Mouse (Mus musculus) lung, postnatal 0 days (tissue): ENCODE results near the gene Gm20388. TPM values are rescaled to one million over a fixed set of nuclear protein-coding genes. Genes with fewer than 3 reads are reported as not detected.

Source experiments
- ATAC-seq: fragments of 200-750 bp; cut with Nextera tagmentation; 2 replicates; pipeline ENCODE4 v1.8.0; 2017; ENCODE audit warnings: moderate library complexity
- DNase-seq: peaks from one replicate; pipeline ENCODE4 v3.0.0-alpha.2; 2016; ENCODE audit warnings: low spot score
- H3K27ac ChIP-seq: fragments of 300-500 bp; sonication (generic); 2 replicates; pipeline ENCODE4 v1.5.1; 2014; ENCODE audit warnings: antibody characterized with exemption, mild to moderate bottlenecking, low read length, mixed read lengths
- H3K27me3 ChIP-seq: fragments of 300-500 bp; sonication (generic); replicated peaks from 2 replicates; pipeline ENCODE4 v1.6.1; 2014; ENCODE audit warnings: low read length, mixed read lengths; ENCODE audit not compliant: insufficient read depth
- H3K36me3 ChIP-seq: fragments of 300-500 bp; sonication (generic); 2 replicates; pipeline ENCODE4 v1.6.1; 2014; ENCODE audit warnings: low read length, mixed read lengths; ENCODE audit not compliant: insufficient read depth
- H3K4me1 ChIP-seq: fragments of 300-500 bp; sonication (generic); 2 replicates; pipeline ENCODE4 v1.6.1; 2014; ENCODE audit warnings: antibody characterized with exemption, low read depth, low read length, mixed read lengths; ENCODE audit not compliant: insufficient read depth
- H3K4me2 ChIP-seq: fragments of 300-500 bp; sonication (generic); replicated peaks from 2 replicates; pipeline ENCODE4 v1.6.1; 2014; ENCODE audit warnings: low read depth, mild to moderate bottlenecking, low read length, moderate library complexity, mixed read lengths
- H3K4me3 ChIP-seq: fragments of 300-500 bp; sonication (generic); 2 replicates; pipeline ENCODE4 v1.5.1; 2014; ENCODE audit warnings: low read depth, low read length
- H3K9ac ChIP-seq: fragments of 300-500 bp; sonication (generic); replicated peaks from 2 replicates; pipeline ENCODE4 v1.6.1; 2014; ENCODE audit warnings: low read depth, mild to moderate bottlenecking
- H3K9me3 ChIP-seq: fragments of 300-500 bp; sonication (generic); 2 replicates; pipeline ENCODE4 v1.6.1; 2016; ENCODE audit warnings: low read length, mixed read lengths
- CTCF ChIP-seq: IDR thresholded peaks from 2 replicates; pipeline ENCODE4 v1.5.1; 2016; ENCODE audit warnings: antibody characterized with exemption, mild to moderate bottlenecking
- EP300 ChIP-seq: IDR thresholded peaks from 2 replicates; pipeline ENCODE4 v1.6.1; 2016; ENCODE audit warnings: antibody characterized with exemption, mild to moderate bottlenecking, control low read depth
- WGBS: fragments of 180-500 bp; shearing (Covaris S2); extraction: QIAGEN DNeasy Blood & Tissue Kit; methylation state at CpG from one replicate; pipeline ENCODE4 v1.1.7; 2014; 5-methylcytosine and 5-hydroxymethylcytosine counted together
- polyA plus RNA-seq: library from polyadenylated mRNA; unstranded; fragments of >200 nt; fragmentation: Nextera tagmentation; extraction: Ambion mirVana; gene quantifications from 2 replicates; pipeline ENCODE4 v1.2.1, GENCODE M21; 2015

The Gm20388 gene
- polyA plus RNA-seq, 1 experiment from 2014 or later, result not detected

- WGBS, result 74% methylated on average over 4 of the region's 4 CpGs
- H3K4me3 ChIP-seq, result no peak overlapping the region
- DNase-seq (no peak), ATAC-seq (no peak)
- no peaks in the 10 kb centered on the region for H3K27me3 ChIP-seq
- no peaks in the 10 kb centered on the region for H3K36me3 ChIP-seq
- no peaks in the 10 kb centered on the region for H3K9me3 ChIP-seq
- no peak overlapping the region for H3K27ac ChIP-seq
- no peak overlapping the region for H3K4me2 ChIP-seq
- TF ChIP-seq EP300, result no peak
- TF ChIP-seq CTCF, result no peak
- H3K9ac ChIP-seq, result no peak overlapping the region
- H3K4me1 ChIP-seq, result no peaks in the 10 kb centered on the region
These were observed 2944.5 kb downstream of the Gm20388 start for GRCm38 (mm10) chr8:122855123-122855522.

DNA sequence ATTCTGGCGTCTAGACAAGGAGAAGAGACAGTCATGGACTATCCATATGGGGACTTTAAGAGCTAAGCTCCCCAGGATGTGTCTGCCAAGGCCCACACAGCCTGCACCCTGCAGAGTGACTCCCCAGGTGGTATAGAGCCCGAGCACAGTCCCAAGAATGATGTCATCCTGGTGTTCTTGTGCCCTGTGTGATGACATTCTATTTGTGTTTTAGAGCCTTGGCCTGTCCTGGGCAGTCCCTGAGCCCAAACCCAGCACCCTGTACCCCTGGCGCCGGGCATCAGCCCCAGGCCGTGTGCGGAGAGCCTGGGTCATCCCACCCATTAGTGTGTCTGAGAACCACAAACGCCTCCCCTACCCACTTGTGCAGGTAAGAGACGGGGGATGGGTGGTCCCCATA lies 2945.6 kb downstream of the Gm20388 start:
- no peak overlapping the region for H3K4me3 ChIP-seq
- ATAC-seq, result no peak
- 73% methylated on average over 8 of the region's 8 CpGs for WGBS

GRCm38 (mm10) chr8:122859843-122860242 lies 2949.2 kb downstream of the Gm20388 start:
- Histone ChIP-seq H3K9me3 (no peaks in the 10 kb centered on the region), H3K27me3 (no peaks in the 10 kb centered on the region), H3K27ac (no peak overlapping the region), H3K9ac (no peak overlapping the region), H3K4me1 (no peaks in the 10 kb centered on the region), H3K4me3 (no peak overlapping the region), H3K4me2 (no peak overlapping the region), H3K36me3 (no peaks in the 10 kb centered on the region)
- DNase-seq (no peak), ATAC-seq (no peak; the same call in 1 of the 2 replicates)
- no peak for TF ChIP-seq CTCF
- no peak for TF ChIP-seq EP300
- WGBS, result 52% methylated on average over 13 of the region's 13 CpGs

More for the DNA sequence above, 2945.6 kb downstream of the Gm20388 start:
- H3K4me1 ChIP-seq, result no peaks in the 10 kb centered on the region
- H3K4me2 ChIP-seq, result no peak overlapping the region
- H3K9ac ChIP-seq, result no peak overlapping the region
- H3K36me3 ChIP-seq, result no peaks in the 10 kb centered on the region
- H3K9me3 ChIP-seq, result no peaks in the 10 kb centered on the region
- TF ChIP-seq CTCF, result no peak
- TF ChIP-seq EP300, result no peak
- H3K27me3 ChIP-seq, result no peaks in the 10 kb centered on the region
- H3K27ac ChIP-seq, result no peak overlapping the region
- no peak for DNase-seq

- 66% methylated on average over 26 of the region's 26 CpGs for WGBS
- no peaks in the 10 kb centered on the region for H3K4me1 ChIP-seq
- no peaks in the 10 kb centered on the region for H3K27me3 ChIP-seq
- DNase-seq (no peak), ATAC-seq (no peak)
- TF ChIP-seq CTCF (no peak), EP300 (no peak)
- 0 out of 2 replicates have a peak overlapping the region, but pooled peaks have one; percentile 14 for H3K4me2 ChIP-seq
- H3K4me3 ChIP-seq, result no peak overlapping the region
- no peaks in the 10 kb centered on the region for H3K9me3 ChIP-seq
- H3K27ac ChIP-seq, result no peak overlapping the region
- no peaks in the 10 kb centered on the region for H3K36me3 ChIP-seq
- H3K9ac ChIP-seq, result no peak overlapping the region
These were observed 2954.1 kb downstream of the Gm20388 start for GRCm38 (mm10) chr8:122864719-122865129.

- peak; percentile 22 for DNase-seq
- Histone ChIP-seq H3K9me3 (no peaks in the 10 kb centered on the region), H3K9ac (no peak overlapping the region), H3K4me2 (no peak overlapping the region), H3K27ac (no peak overlapping the region), H3K4me3 (no peak overlapping the region), H3K27me3 (no peaks in the 10 kb centered on the region), H3K4me1 (no peaks in the 10 kb centered on the region), H3K36me3 (no peaks in the 10 kb centered on the region)
- ATAC-seq, result no peak
- no peak for TF ChIP-seq EP300
- peak; percentile 56 for TF ChIP-seq CTCF
- 68% methylated on average over 10 of the region's 10 CpGs for WGBS
These were observed 2954.8 kb downstream of the Gm20388 start for GRCm38 (mm10) chr8:122865441-122865840.

DNA sequence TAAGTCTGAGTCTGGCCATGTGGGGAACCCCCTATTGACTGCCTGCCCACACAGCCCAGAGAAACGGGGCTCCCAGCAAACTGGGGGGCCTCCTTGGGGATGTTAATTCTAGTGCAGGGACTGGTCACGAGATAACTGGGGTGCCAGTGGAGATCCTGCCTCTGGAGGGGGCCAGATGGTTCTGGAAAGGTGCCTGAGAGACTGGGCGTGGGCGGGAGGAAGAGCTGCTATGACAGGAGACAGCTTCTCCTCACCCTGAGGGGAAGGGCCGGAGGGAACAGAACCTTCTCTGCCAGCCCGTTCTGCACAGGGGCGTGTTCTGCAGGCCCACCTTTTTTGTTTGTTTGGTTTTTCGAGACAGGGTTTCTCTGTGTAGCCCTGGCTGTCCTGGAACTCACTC lies 2955.6 kb downstream of the Gm20388 start:
- no peak overlapping the region for H3K9ac ChIP-seq
- no peak for TF ChIP-seq CTCF
- TF ChIP-seq EP300, result no peak
- H3K4me2 ChIP-seq, result no peak overlapping the region
- WGBS, result 70% methylated on average over 8 of the region's 8 CpGs
- H3K4me3 ChIP-seq, result no peak overlapping the region
- DNase-seq (no peak), ATAC-seq (no peak)
- H3K9me3 ChIP-seq, result no peaks in the 10 kb centered on the region
- no peaks in the 10 kb centered on the region for H3K36me3 ChIP-seq
- H3K4me1 ChIP-seq, result no peaks in the 10 kb centered on the region
- no peak overlapping the region for H3K27ac ChIP-seq
- H3K27me3 ChIP-seq, result no peaks in the 10 kb centered on the region

DNA sequence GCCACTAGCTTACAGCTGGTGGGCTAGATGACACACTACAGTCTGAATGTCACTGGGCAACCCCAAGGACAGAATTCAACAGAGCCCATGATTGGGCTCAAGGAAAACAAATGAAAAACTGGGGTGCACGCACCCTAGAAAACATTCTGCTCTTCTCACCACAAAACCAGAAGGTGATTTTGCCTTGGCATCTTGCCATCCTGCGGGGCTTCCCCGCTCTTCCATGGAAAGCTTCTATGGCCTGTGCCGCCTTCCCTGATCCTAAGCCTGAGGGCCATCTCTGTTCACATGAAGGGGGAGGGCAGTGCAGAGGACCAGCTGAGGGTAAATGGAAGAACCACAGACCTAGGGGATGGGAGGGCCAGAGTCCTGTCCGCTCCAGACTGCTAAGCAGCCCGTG lies 2957.3 kb downstream of the Gm20388 start:
- WGBS, result 85% methylated on average over 6 of the region's 6 CpGs
- TF ChIP-seq CTCF, result no peak
- no peak for TF ChIP-seq EP300
- Histone ChIP-seq H3K9me3 (no peaks in the 10 kb centered on the region), H3K4me1 (no peaks in the 10 kb centered on the region), H3K27me3 (no peaks in the 10 kb centered on the region), H3K4me3 (no peak overlapping the region), H3K9ac (no peak overlapping the region), H3K36me3 (no peaks in the 10 kb centered on the region), H3K4me2 (no peak overlapping the region), H3K27ac (no peak overlapping the region)
- no peak for ATAC-seq
- no peak for DNase-seq
